Mouse (Mus musculus) megakaryocyte, embryonic 14.5 days (primary cell): ENCODE measurements around the gene Map1a.

Experiments
- FLI1 ChIP-seq: IDR thresholded peaks from 2 replicates; pipeline ENCODE4 v1.6.1; 2012; ENCODE audit warnings: low read length, inconsistent platforms, mixed read lengths
- GATA1 ChIP-seq: IDR thresholded peaks from 3 replicates; pipeline ENCODE4 v1.6.1; 2012; ENCODE audit warnings: mixed read lengths, low read length, inconsistent platforms, borderline replicate concordance

- TF ChIP-seq GATA1 (no peak), FLI1 (no peak)
Measured at GRCm38 (mm10) chr2:121358381-121358780, 69.0 kb downstream of the Map1a start.
